Mouse (Mus musculus) small intestine, adult 2 months (tissue): ENCODE results near the gene Leo1.

ENCODE experiments used
- CTCF ChIP-seq: fragments of 200-500 bp; IDR thresholded peaks from 2 replicates; pipeline ENCODE4 v1.5.1; 2012; ENCODE audit warnings: low read depth, mild to moderate bottlenecking, control low read depth, inconsistent platforms, low read length, moderate library complexity, mixed read lengths; ENCODE audit not compliant: insufficient replicate concordance, insufficient read length; ENCODE audit errors: extremely low read depth
- POLR2A ChIP-seq: fragments of 200-500 bp; IDR thresholded peaks from 2 replicates; pipeline ENCODE4 v1.6.1; 2012; ENCODE audit warnings: low read depth, mild to moderate bottlenecking, control low read depth, inconsistent platforms, low read length, moderate library complexity

- TF ChIP-seq CTCF (no peak), POLR2A (no peak)
Measured at GRCm38 (mm10) chr9:75498571-75498970, 57.2 kb downstream of the Leo1 start.
